Mouse (Mus musculus) lung, embryonic 14.5 days (tissue): ENCODE data around the gene Srgap2. TPM values are rescaled to one million over a fixed set of nuclear protein-coding genes. Genes with fewer than 3 reads are reported as not detected.

ENCODE experiments used
- ATAC-seq: fragments of 200-750 bp; cut with Nextera tagmentation; 2 replicates; pipeline ENCODE4 v1.8.0; 2017; ENCODE audit warnings: mild to moderate bottlenecking, moderate TSS enrichment, moderate library complexity; ENCODE audit not compliant: insufficient read depth
- DNase-seq: peaks from one replicate; pipeline ENCODE4 v3.0.0-alpha.2; 2015
- H3K27ac ChIP-seq: fragments of 300-500 bp; sonication (generic); 2 replicates; pipeline ENCODE4 v1.5.1; 2014; ENCODE audit warnings: low read depth, mild to moderate bottlenecking, moderate library complexity
- H3K27me3 ChIP-seq: fragments of 300-500 bp; sonication (generic); 2 replicates; pipeline ENCODE4 v1.6.1; 2014; ENCODE audit warnings: low read length, control low read depth; ENCODE audit not compliant: insufficient read depth
- H3K36me3 ChIP-seq: fragments of 300-500 bp; sonication (generic); 2 replicates; pipeline ENCODE4 v1.6.1; 2014; ENCODE audit warnings: control low read depth; ENCODE audit not compliant: insufficient read depth
- H3K4me1 ChIP-seq: fragments of 300-500 bp; sonication (generic); 2 replicates; pipeline ENCODE4 v1.6.1; 2014; ENCODE audit warnings: antibody characterized with exemption, control low read depth; ENCODE audit not compliant: insufficient read depth
- H3K4me2 ChIP-seq: fragments of 300-500 bp; sonication (generic); 2 replicates; pipeline ENCODE4 v1.6.1; 2014; ENCODE audit warnings: mild to moderate bottlenecking
- H3K4me3 ChIP-seq: fragments of 300-500 bp; sonication (generic); 2 replicates; pipeline ENCODE4 v1.5.1; 2014; ENCODE audit warnings: low read depth, low read length
- H3K9ac ChIP-seq: fragments of 300-500 bp; sonication (generic); 2 replicates; pipeline ENCODE4 v1.6.1; 2014
- H3K9me3 ChIP-seq: fragments of 300-500 bp; sonication (generic); 2 replicates; pipeline ENCODE4 v1.6.1; 2016; ENCODE audit warnings: low read depth, low read length, control low read depth
- CTCF ChIP-seq: IDR thresholded peaks from 2 replicates; pipeline ENCODE4 v1.5.1; 2016; ENCODE audit warnings: antibody characterized with exemption, low read depth
- WGBS: fragments of 180-500 bp; shearing (Covaris S2); extraction: QIAGEN DNeasy Blood & Tissue Kit; methylation state at CpG from one replicate; pipeline ENCODE4 v1.1.7; 2014; 5-methylcytosine and 5-hydroxymethylcytosine counted together
- polyA plus RNA-seq: library from polyadenylated mRNA; unstranded; fragments of >200 nt; fragmentation: Nextera tagmentation; extraction: Ambion mirVana; gene quantifications from 2 replicates; pipeline ENCODE4 v1.2.1, GENCODE M21; 2014

Gene Srgap2
- polyA plus RNA-seq, 1 experiment from 2014 or later, result 21.2 TPM

DNA sequence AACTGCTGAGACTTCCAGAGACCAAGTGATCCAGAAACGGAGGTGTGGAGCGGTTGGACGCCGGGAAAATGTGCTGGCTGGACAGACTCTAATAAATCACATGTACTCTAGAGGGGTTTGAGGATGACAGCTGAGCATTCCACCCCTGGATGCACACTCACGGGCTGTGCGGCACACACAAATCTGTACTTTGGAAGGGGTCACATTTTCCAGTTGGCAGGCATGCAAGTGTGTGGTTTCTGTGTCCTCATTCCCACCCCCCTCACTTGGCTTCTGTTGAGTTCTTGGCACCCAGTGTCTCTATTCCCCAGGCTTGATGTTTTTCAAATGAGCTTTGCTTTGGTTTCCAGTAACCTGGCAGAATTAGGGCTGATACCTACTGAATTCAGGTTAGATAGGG is 227.4 kb downstream of the Srgap2 start:
- no peaks in the 10 kb centered on the region for H3K9me3 ChIP-seq
- DNase-seq, result no peak

DNA sequence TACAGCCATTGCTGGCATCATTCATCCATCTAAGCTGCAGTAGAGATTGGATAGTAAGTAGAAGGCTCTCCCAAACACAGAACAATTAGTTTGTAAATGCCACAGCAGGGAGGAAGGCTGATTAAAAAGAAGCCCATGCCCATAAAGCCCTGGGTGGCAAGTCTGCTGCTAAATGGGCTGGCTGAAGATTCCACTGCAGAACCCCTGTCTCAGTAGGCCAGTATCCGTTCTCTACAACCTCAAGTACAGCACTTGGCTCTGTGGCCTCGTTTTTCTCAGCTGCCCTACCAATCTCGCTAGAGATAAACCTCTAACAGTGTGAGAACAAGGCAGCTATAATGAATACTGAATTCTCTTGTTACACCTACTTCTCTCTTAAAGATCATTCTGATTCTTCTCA is 227.9 kb downstream of the Srgap2 start:
- DNase-seq (no peak), ATAC-seq (no peak)
- whole genome bisulfite sequencing, result 63% methylated on average over 3 of the region's 3 CpGs
- Histone ChIP-seq H3K9ac (no peak overlapping the region), H3K4me2 (no peak overlapping the region), H3K4me1 (no peaks in the 10 kb centered on the region), H3K27me3 (no peaks in the 10 kb centered on the region), H3K9me3 (no peaks in the 10 kb centered on the region), H3K27ac (no peak overlapping the region), H3K4me3 (no peak overlapping the region), H3K36me3 (peaks cover 51% of the 10 kb centered on the region)
- no peak for TF ChIP-seq CTCF

More for the DNA sequence above, 227.4 kb downstream of the Srgap2 start:
- H3K27ac ChIP-seq, result no peak overlapping the region
- ATAC-seq, result no peak
- no peak overlapping the region for H3K4me3 ChIP-seq
- 71% methylated on average over 6 of the region's 6 CpGs for WGBS
- H3K36me3 ChIP-seq, result peaks cover 51% of the 10 kb centered on the region
- no peak overlapping the region for H3K9ac ChIP-seq
- no peaks in the 10 kb centered on the region for H3K4me1 ChIP-seq
- no peaks in the 10 kb centered on the region for H3K27me3 ChIP-seq
- no peak for TF ChIP-seq CTCF
- no peak overlapping the region for H3K4me2 ChIP-seq

DNA sequence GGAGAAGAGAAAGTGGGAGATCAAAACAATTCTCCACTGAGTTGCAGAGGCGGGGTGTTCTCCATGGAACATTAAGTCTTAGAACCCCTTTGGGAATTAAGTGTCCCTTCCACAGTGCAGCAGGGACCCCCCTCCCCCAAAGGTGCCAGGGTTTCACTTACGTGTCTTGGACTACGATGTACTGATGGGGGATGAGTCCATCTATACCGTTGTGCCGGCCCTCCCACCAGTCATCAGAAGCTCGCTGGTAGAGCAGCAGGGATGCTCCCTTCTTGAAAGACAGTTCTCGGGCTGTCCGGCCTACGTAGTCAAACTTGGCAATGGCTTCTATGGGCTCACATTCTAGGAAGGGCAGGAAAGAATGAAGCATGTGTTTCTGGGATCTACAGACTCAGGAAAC is 229.0 kb downstream of the Srgap2 start:
- WGBS, result 94% methylated on average over 9 of the region's 9 CpGs
- DNase-seq (no peak), ATAC-seq (no peak)
- Histone ChIP-seq H3K9ac (no peak overlapping the region), H3K4me3 (no peak overlapping the region), H3K9me3 (no peaks in the 10 kb centered on the region), H3K36me3 (peaks cover 51% of the 10 kb centered on the region), H3K27me3 (no peaks in the 10 kb centered on the region), H3K27ac (no peak overlapping the region), H3K4me2 (no peak overlapping the region), H3K4me1 (no peaks in the 10 kb centered on the region)
- TF ChIP-seq CTCF, result no peak

DNA sequence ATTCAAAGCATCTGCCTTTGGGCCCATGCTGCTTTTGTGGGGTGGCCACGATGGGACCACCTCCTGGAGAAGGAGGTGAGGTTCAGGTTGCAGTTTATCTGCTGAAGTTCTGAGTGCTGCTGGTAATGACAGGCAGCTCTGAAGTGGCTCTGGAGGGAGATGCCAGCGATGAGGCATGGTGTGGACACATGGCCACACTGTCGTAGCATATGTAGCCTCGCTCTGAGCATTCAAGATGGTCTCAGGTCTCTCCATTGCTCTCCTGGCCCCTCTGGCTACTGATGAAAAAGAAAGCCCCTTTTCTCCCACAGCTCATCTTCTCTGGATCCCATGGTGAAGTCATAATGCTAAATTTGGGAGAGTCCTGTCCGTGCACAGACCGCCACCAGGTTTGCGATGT is 230.4 kb downstream of the Srgap2 start:
- H3K36me3 ChIP-seq, result peaks cover 63% of the 10 kb centered on the region

DNA sequence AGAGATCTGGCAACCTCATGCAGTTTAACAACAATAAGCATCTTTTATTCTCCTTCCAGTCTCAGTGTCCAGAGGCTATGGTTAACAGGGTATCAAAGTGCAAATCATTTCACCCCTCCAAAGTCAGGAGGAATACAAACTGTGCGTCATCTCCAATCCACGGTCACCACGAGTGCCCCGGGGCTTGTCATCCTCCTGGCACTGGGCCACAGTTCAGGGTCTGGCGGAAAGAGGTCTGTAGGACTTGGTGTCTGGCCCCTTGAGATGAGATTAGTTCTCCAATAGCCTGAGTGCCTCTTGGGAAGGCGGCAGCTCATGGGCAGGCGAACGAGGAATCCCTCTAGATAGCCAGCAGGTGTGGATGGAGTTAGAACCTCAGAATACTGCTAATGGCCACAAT is 232.0 kb downstream of the Srgap2 start:
- Histone ChIP-seq H3K36me3 (peaks cover 66% of the 10 kb centered on the region), H3K27ac (no peak overlapping the region), H3K27me3 (no peaks in the 10 kb centered on the region), H3K9ac (no peak overlapping the region), H3K4me2 (no peak overlapping the region), H3K9me3 (no peaks in the 10 kb centered on the region), H3K4me3 (no peak overlapping the region), H3K4me1 (no peaks in the 10 kb centered on the region)
- WGBS, result 71% methylated on average over 8 of the region's 8 CpGs
- TF ChIP-seq CTCF, result no peak
- ATAC-seq (no peak), DNase-seq (no peak)

More for the DNA sequence above, 230.4 kb downstream of the Srgap2 start:
- no peaks in the 10 kb centered on the region for H3K9me3 ChIP-seq
- DNase-seq (no peak), ATAC-seq (no peak)
- TF ChIP-seq CTCF, result no peak
- WGBS, result 71% methylated on average over 7 of the region's 7 CpGs
- no peak overlapping the region for H3K4me2 ChIP-seq
- no peak overlapping the region for H3K27ac ChIP-seq
- H3K9ac ChIP-seq, result no peak overlapping the region
- H3K27me3 ChIP-seq, result no peaks in the 10 kb centered on the region
- no peaks in the 10 kb centered on the region for H3K4me1 ChIP-seq
- no peak overlapping the region for H3K4me3 ChIP-seq

DNA sequence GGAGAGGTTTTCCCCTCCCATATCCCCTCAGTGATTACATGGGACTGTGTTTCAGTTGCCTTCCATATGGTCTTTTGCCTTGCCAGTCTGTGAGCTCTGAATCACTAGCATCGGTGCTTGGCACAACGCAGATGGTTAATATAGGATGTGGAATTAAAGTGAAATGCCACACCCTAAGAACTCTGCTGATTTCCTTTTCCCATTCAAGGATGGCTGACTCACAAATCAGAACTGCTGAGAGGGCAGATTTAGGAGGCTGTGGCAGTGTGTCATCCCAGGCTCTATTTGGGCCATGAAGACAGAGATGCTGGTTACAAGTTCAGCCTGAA is 233.3 kb downstream of the Srgap2 start:
- peaks cover 66% of the 10 kb centered on the region for H3K36me3 ChIP-seq
- no peak for TF ChIP-seq CTCF
- H3K9ac ChIP-seq, result no peak overlapping the region
- H3K4me1 ChIP-seq, result no peaks in the 10 kb centered on the region
- no peaks in the 10 kb centered on the region for H3K27me3 ChIP-seq
- no peak for DNase-seq
- H3K4me3 ChIP-seq, result no peak overlapping the region
- ATAC-seq, result no peak
- H3K4me2 ChIP-seq, result no peak overlapping the region
- WGBS, result 94% methylated on average over 2 of the region's 2 CpGs
- no peak overlapping the region for H3K27ac ChIP-seq
- no peaks in the 10 kb centered on the region for H3K9me3 ChIP-seq

DNA sequence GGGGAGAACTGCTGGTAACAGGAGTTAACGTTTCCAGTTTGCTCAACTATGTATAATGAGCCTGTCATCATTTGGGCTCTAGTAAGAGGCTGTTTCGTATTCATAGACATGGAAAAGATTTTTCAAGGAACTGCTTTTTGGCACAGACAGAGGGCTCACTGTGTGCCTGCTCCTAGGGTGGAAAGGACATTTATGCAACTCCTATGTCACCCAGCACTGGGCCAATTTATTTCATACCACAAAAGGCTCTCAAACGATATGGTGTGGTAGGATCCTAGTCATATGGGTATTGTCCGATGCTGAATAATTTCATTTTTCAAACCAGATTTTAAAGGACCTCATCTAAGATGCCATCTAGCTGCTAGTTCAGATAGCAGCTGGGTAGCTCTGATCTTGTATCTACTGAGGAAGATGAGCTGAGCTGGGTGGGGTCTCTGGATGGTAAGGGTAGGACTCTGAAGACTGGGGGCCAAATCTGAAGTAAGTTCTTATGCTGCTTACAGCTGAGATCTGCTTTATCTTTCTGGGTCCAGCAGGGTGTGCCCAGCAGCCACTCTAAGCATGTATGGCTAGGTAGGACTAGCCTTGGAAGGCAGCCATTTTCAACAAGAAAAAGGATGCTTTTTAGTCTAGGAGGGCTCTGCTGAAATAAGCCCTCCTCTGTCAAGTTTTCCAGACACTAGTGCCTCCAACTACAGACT is 233.8 kb downstream of the Srgap2 start:
- Histone ChIP-seq H3K36me3 (peaks cover 69% of the 10 kb centered on the region), H3K9ac (no peak overlapping the region), H3K4me1 (no peaks in the 10 kb centered on the region), H3K4me2 (no peak overlapping the region), H3K4me3 (no peak overlapping the region), H3K9me3 (no peaks in the 10 kb centered on the region), H3K27me3 (no peaks in the 10 kb centered on the region), H3K27ac (no peak overlapping the region)
- WGBS, result 83% methylated on average over 4 of the region's 4 CpGs
- no peak for TF ChIP-seq CTCF
- no peak for ATAC-seq
- no peak for DNase-seq
